Mouse (Mus musculus): Measurements from ENCODE around the gene Ms4a4a. TPM values are rescaled to one million over a fixed set of nuclear protein-coding genes. Genes with fewer than 3 reads are reported as not detected.

Gene Ms4a4a
- not detected in 2 replicates for total RNA-seq (2015; ENCODE audit: low replicate concordance)
- total RNA-seq (2017; ENCODE audit: low replicate concordance), result not detected in 2 replicates

GRCm38 (mm10) chr19:11375273-11375672 is at the start of gene Ms4a4a:
Ms4a4a (plus strand) TSS chr19:11375523.
- ATAC-seq (replicated peaks; ENCODE audit: low FRiP score, poor library complexity, severe bottlenecking), result no peak

GRCm38 (mm10) chr19:11335932-11336331 is 39.4 kb upstream of the Ms4a4a start, which contains the start of gene Ms4a7:
Ms4a7 (minus strand) TSS chr19:11336146.
- no peak for ATAC-seq (replicated peaks; ENCODE audit: low FRiP score, poor library complexity, severe bottlenecking)

DNA sequence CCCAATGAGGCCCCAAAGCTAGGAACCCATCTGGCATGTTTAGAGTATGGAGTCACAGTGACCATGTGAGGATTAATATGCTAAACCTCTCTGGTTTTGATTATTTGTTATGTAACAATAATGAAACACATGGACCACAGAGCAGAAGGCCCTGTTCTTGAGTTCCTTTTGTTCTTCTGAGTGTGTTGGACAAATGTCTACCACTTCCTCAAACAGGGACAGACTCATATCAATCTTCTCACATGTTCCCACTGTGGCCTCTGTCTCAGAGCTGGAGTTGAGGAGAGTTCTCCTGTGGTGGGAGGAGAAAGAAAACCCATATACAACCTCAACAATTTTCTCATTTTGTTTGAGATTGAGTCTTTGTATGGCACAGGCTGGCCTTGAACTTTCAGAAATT is 32.2 kb upstream of the Ms4a4a start:
- no peak for ATAC-seq (replicated peaks; ENCODE audit: low FRiP score, poor library complexity, severe bottlenecking)

DNA sequence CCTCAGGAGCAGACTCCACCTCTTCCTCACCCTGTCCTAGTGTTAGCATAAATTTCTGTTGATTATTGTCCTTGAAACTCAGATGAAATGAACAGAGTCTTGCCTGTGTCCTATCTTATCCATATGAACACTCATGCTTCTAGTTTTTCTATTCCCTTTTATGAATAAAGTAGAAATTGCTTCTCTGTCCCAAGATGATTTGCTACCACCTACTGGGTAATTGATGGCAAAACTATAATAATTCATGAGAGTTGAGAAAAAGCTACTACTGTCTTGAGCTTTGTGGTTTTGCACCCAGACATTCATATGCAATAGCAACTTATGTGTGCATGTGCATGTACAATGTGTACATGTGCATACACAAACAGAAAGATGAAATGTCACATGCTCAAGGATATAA is 31.3 kb upstream of the Ms4a4a start:
- no peak for ATAC-seq (replicated peaks; ENCODE audit: low FRiP score, poor library complexity, severe bottlenecking)

DNA sequence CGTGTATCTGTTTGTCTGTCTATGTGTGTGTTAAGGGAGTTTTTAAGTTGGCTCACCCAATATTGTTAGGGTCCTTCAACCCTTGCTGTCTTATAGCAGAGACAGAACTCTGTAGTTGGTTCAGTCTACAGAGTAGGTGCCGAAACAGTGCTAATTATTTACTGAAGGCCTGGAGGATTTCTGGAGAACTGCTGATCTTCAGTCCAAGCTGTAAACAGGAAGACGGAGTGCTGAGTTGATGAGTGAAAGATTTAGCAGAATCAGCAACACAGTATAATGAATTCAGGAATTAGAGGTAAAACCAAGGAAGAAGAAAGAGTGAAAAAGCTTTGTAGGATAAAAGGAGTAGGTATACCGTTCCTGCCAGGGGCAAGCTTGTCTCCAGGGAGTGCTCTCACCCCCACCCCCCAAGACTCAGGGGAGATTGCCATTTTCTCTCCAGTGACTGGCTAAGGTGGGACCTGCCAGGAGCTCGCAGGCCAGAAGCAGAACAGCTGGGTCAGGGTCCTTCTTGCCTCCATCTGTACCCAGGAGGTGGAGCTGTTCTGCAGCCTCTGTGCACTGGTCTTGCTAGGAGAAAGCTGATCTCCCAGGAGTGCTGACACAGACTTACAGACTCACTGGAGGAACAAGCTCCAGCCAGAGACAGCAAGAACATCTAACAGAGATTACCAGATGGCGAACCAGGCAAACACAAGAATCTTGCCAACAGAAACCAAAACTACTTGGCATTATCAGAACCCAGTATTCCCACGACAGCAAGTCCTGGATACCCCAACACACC is 25.4 kb upstream of the Ms4a4a start:
- ATAC-seq (replicated peaks; ENCODE audit: low FRiP score, poor library complexity, severe bottlenecking), result no peak

GRCm38 (mm10) chr19:11351878-11352277 is 23.4 kb upstream of the Ms4a4a start:
- no peak for ATAC-seq (replicated peaks; ENCODE audit: low FRiP score, poor library complexity, severe bottlenecking)

DNA sequence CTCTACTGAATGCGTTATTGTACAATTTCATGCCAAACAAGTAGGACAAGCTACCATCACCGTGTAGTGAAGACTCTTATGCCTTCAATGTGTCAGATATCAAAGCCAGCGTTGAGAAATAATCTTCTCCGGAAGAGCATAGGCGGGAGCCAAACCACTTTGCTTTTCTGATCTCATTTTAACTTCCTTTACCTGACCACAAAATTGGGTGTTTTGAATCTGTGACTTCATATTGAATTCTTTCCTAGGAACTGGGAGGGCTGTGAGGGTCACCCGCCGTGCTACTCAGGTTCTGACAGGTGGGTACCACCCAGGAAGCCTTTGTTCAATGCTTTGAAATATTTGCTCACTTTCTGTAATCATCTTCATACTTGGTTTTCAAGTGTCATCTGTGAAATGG is 19.6 kb upstream of the Ms4a4a start:
- no peak for ATAC-seq (replicated peaks; ENCODE audit: low FRiP score, poor library complexity, severe bottlenecking)

DNA sequence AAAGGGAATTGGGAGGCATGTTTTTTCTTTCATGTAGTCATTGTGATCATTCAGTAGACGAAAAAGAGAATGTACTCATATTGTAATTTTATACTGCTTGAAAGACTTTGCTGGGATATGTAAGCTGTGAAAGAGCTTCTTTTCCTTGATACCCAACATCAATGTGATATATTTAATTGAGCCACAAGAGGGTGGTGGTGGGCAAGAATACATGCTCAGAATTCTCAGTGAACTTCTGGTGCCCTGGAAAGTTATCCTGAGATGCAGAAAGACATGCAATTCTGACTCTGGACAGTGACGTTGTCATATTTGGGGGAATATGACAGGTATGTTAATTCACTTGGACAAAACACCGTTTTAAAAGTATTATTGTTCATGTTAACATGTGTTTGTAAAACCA is 15.2 kb upstream of the Ms4a4a start:
- ATAC-seq (replicated peaks; ENCODE audit: low FRiP score, poor library complexity, severe bottlenecking), result no peak

GRCm38 (mm10) chr19:11362002-11362401 is 13.3 kb upstream of the Ms4a4a start:
- ATAC-seq (replicated peaks; ENCODE audit: low FRiP score, poor library complexity, severe bottlenecking), result no peak

GRCm38 (mm10) chr19:11368310-11368709 is 7.0 kb upstream of the Ms4a4a start:
- ATAC-seq (replicated peaks; ENCODE audit: low FRiP score, poor library complexity, severe bottlenecking), result no peak

DNA sequence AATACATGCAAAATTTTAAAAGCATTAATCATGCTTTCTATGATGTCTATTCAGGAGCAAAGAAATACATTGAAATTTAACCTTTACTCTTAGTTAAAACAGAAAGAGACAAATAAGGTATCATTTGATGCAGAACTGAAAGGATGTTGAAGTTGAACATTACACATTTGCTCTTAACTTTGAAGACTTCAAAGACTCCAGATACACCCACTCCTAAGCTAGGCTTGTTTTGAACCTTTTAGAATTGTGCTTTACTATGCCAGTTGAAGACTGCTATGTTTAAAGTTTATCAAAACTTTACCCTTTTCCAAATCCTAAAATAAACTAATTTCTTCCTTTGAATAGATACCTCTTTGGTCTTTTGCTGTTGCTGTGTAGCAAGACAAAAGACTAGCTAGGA is 4.1 kb upstream of the Ms4a4a start:
- ATAC-seq (replicated peaks; ENCODE audit: low FRiP score, poor library complexity, severe bottlenecking), result no peak

- no peak for ATAC-seq (replicated peaks; ENCODE audit: low FRiP score, poor library complexity, severe bottlenecking)
Measured at GRCm38 (mm10) chr19:11376399-11376798, 1.1 kb downstream of the Ms4a4a start.

- no peak for ATAC-seq (replicated peaks; ENCODE audit: low FRiP score, poor library complexity, severe bottlenecking)
Measured at GRCm38 (mm10) chr19:11387109-11387508, 11.8 kb downstream of the Ms4a4a start.

DNA sequence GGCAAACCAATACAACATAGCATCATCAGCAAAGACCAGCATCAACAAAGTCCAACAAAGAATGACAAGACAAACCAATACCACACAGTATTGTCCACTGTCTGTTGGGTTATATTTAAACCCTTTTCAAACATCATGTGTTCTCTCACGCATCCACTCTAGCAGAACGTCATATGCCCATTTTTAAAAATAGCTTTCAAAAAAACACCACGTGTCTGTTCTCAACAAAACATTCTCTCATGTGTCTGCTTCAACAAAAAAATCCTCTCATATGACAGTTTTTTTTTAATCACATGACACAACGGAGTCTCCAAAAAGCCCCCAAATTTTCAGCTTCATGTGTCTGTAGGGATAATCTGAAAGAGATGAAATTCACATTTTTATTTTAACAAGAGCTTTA is 12.4 kb downstream of the Ms4a4a start:
- no peak for ATAC-seq (replicated peaks; ENCODE audit: low FRiP score, poor library complexity, severe bottlenecking)

GRCm38 (mm10) chr19:11388949-11389348 is 13.6 kb downstream of the Ms4a4a start:
- no peak for ATAC-seq (replicated peaks; ENCODE audit: low FRiP score, poor library complexity, severe bottlenecking)

GRCm38 (mm10) chr19:11395769-11396168 is 20.4 kb downstream of the Ms4a4a start:
- ATAC-seq (replicated peaks; ENCODE audit: low FRiP score, poor library complexity, severe bottlenecking), result no peak

GRCm38 (mm10) chr19:11404527-11404926 is 29.2 kb downstream of the Ms4a4a start, which contains the start of gene Ms4a4c:
Ms4a4c (plus strand) TSS chr19:11404770.
- no peak for ATAC-seq (replicated peaks; ENCODE audit: low FRiP score, poor library complexity, severe bottlenecking)

DNA sequence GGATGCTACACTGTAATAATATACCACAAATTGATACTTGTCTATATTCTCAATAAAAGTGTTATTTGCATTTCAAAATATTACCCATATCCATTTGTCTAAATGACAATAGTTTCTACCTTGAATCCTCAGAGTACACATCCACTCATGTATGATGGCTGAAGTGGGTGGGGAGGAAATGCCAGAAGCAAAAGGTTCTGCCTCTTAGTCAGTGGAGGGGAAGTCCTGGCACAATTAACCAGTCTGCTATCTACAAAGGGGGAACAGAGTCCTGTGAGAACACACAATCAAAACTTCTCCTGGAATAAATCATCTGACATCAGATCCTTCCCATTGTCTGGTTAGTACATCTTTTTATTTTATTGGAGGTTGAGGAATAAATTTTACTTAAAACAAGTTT is 32.1 kb downstream of the Ms4a4a start:
- no peak for ATAC-seq (replicated peaks; ENCODE audit: low FRiP score, poor library complexity, severe bottlenecking)

GRCm38 (mm10) chr19:11408591-11408990 is 33.3 kb downstream of the Ms4a4a start:
- ATAC-seq (replicated peaks; ENCODE audit: low FRiP score, poor library complexity, severe bottlenecking), result no peak

GRCm38 (mm10) chr19:11411640-11412039 is 36.3 kb downstream of the Ms4a4a start:
- no peak for ATAC-seq (replicated peaks; ENCODE audit: low FRiP score, poor library complexity, severe bottlenecking)

GRCm38 (mm10) chr19:11414084-11414483 is 38.8 kb downstream of the Ms4a4a start:
- ATAC-seq (replicated peaks; ENCODE audit: low FRiP score, poor library complexity, severe bottlenecking), result no peak

- no peak for ATAC-seq (replicated peaks; ENCODE audit: low FRiP score, poor library complexity, severe bottlenecking)
Measured at GRCm38 (mm10) chr19:11415581-11415980, 40.3 kb downstream of the Ms4a4a start.

Data from erythroid progenitor cell, adult 5-6 weeks (primary cell).